Mouse (Mus musculus): Measurements from ENCODE around the gene Stk32c. TPM values are rescaled to one million over a fixed set of nuclear protein-coding genes. Genes with fewer than 3 reads are reported as not detected.

The Stk32c gene
- polyA plus RNA-seq, 1 experiment from 2014 or later: 0.22 TPM

- 0 out of 2 replicates have a peak, but pooled peaks have one; percentile 45 for ATAC-seq (ENCODE audit: insufficient number of reproducible peaks, insufficient read depth, low FRiP score, low TSS enrichment, low read depth)
- no peak overlapping the region for H3K4me2 ChIP-seq
Observed at GRCm38 (mm10) chr7:139068182-139068623, 144.9 kb downstream of the Stk32c start.

GRCm38 (mm10) chr7:139063406-139063805, 149.7 kb downstream of the Stk32c start:
- no peak for ATAC-seq (ENCODE audit: insufficient number of reproducible peaks, insufficient read depth, low FRiP score, low TSS enrichment, low read depth)
- H3K9me3 ChIP-seq: no peaks in the 10 kb centered on the region
- no peak overlapping the region for H3K9ac ChIP-seq
- no peaks in the 10 kb centered on the region for H3K36me3 ChIP-seq
- no peak overlapping the region for H3K27ac ChIP-seq
- 48% methylated on average over 4 of the region's 4 CpGs for WGBS
- no peak overlapping the region for H3K4me2 ChIP-seq
- no peak overlapping the region for H3K4me3 ChIP-seq
- no peaks in the 10 kb centered on the region for H3K27me3 ChIP-seq
- H3K4me1 ChIP-seq: no peaks in the 10 kb centered on the region

More at GRCm38 (mm10) chr7:139068182-139068623, 144.9 kb downstream of the Stk32c start:
- H3K9ac ChIP-seq: no peak overlapping the region
- no peaks in the 10 kb centered on the region for H3K9me3 ChIP-seq
- H3K4me3 ChIP-seq: no peak overlapping the region
- no peaks in the 10 kb centered on the region for H3K36me3 ChIP-seq
- H3K27me3 ChIP-seq: no peaks in the 10 kb centered on the region
- H3K27ac ChIP-seq: no peak overlapping the region
- H3K4me1 ChIP-seq: no peaks in the 10 kb centered on the region
- 1% methylated on average over 2 of the region's 2 CpGs for WGBS

Other genes starting within 250 kb of the Stk32c start
- 24.1 and 27.9 TPM in 2 replicates for gene Dpysl4, start 127.3 kb downstream of the Stk32c start, polyA plus RNA-seq (2015; fragmentation: Nextera tagmentation; extraction: Ambion mirVana)
- 2.0 and 2.1 TPM in 2 replicates for gene Lrrc27, start 319 bp downstream of the Stk32c start, polyA plus RNA-seq (2015; fragmentation: Nextera tagmentation; extraction: Ambion mirVana)
- 13.7 and 16.0 TPM in 2 replicates for gene Pwwp2b, start 35.2 kb upstream of the Stk32c start, polyA plus RNA-seq (2015; fragmentation: Nextera tagmentation; extraction: Ambion mirVana)
- gene Inpp5a, start 175.8 kb upstream of the Stk32c start, polyA plus RNA-seq (2015; fragmentation: Nextera tagmentation; extraction: Ambion mirVana): 24.4 and 24.9 TPM in 2 replicates

All from embryonic facial prominence, embryonic 13.5 days (tissue).